Mouse (Mus musculus) small intestine, adult 2 months (tissue): ENCODE results near the gene Rnase10. TPM values are rescaled to one million over a fixed set of nuclear protein-coding genes. Genes with fewer than 3 reads are reported as not detected.
"Not testable (repeated sequence)": the region's sequence is repeated elsewhere in the genome, so short reads cannot be mapped to it uniquely, and the experiment has no call there.

Experiments used
- H3K27ac ChIP-seq: fragments of 200-500 bp; 2 replicates; pipeline ENCODE4 v1.5.1; 2012; ENCODE audit warnings: low read depth, low read length, control low read depth, inconsistent platforms; ENCODE audit not compliant: insufficient read depth
- H3K27me3 ChIP-seq: fragments of 200-500 bp; 2 replicates; pipeline ENCODE4 v1.6.1; 2012; ENCODE audit warnings: mild to moderate bottlenecking, moderate library complexity, low read length, inconsistent platforms; ENCODE audit not compliant: control insufficient read depth, insufficient read depth
- H3K36me3 ChIP-seq: fragments of 200-500 bp; 2 replicates; pipeline ENCODE4 v1.6.1; 2012; ENCODE audit warnings: mild to moderate bottlenecking, low read length, control low read depth, inconsistent platforms; ENCODE audit not compliant: control insufficient read depth, insufficient read depth
- H3K4me1 ChIP-seq: fragments of 200-500 bp; 2 replicates; pipeline ENCODE4 v1.6.1; 2012; ENCODE audit warnings: low read length, inconsistent platforms, mixed read lengths; ENCODE audit not compliant: control insufficient read depth, insufficient read depth, insufficient read length
- H3K4me3 ChIP-seq: fragments of 200-500 bp; 2 replicates; pipeline ENCODE4 v1.5.1; 2012; ENCODE audit warnings: low read depth, mild to moderate bottlenecking, control low read depth, inconsistent platforms, low read length, moderate library complexity
- CTCF ChIP-seq: fragments of 200-500 bp; IDR thresholded peaks from 2 replicates; pipeline ENCODE4 v1.5.1; 2012; ENCODE audit warnings: low read depth, mild to moderate bottlenecking, control low read depth, inconsistent platforms, low read length, moderate library complexity, mixed read lengths; ENCODE audit not compliant: insufficient replicate concordance, insufficient read length; ENCODE audit errors: extremely low read depth
- POLR2A ChIP-seq: fragments of 200-500 bp; IDR thresholded peaks from 2 replicates; pipeline ENCODE4 v1.6.1; 2012; ENCODE audit warnings: low read depth, mild to moderate bottlenecking, control low read depth, inconsistent platforms, low read length, moderate library complexity
- WGBS: fragments of 180-500 bp; shearing (Covaris S2); methylation state at CpG from one replicate; pipeline ENCODE4 v1.1.7; 2018; 5-methylcytosine and 5-hydroxymethylcytosine counted together
- polyA plus RNA-seq: library from polyadenylated mRNA; depleted of rRNA; stranded (reverse); fragments of >200 nt; gene quantifications from 2 replicates; pipeline ENCODE4 v1.2.3, GENCODE M21; 2012; rRNA removed

The Rnase10 gene
- polyA plus RNA-seq, result not detected in 2 replicates

DNA sequence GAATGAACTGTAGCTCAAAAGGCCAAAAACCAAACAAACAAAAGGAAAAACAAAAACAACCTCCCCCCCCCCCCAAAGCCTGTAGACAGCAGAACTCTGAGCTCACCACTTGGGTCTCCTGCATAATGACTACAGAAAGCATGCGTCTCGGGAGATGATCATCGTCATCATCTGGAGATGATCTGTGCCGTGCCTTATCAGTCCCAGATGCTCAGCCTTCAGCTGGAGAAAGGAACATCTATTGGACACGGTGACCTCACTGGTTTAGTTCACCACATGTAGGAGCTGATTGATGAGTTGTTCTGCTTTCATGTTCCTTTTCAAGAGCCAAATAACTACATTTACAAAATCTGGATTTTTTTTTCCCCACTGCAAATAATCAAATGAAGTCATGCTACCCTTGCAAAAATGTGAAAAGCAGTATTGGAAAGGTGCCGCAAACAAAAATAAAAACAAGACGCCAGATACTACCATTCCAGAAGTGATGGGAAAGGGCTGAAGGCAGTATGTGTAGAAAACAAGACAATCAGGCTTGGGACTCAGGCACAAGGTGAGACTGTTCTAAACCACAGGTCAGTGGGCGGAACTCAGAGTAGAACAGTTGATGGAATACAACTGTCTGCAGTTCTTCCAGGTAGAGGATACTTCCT is at the start of gene Rnase10:
Gene Rnase10, plus strand, starts transcription at position 600 of the 650 bp plus-strand sequence.
- Histone ChIP-seq H3K27me3 (no peaks in the 10 kb centered on the region), H3K36me3 (no peaks in the 10 kb centered on the region), H3K27ac (peak within 1 kb of the TSS; percentile 88), H3K4me1 (peaks cover 2% of the 10 kb centered on the region), H3K4me3 (no peak within 1 kb of the TSS)
- 85% methylated on average over 8 of the region's 8 CpGs for WGBS
- no peak for TF ChIP-seq POLR2A
- no peak for TF ChIP-seq CTCF

DNA sequence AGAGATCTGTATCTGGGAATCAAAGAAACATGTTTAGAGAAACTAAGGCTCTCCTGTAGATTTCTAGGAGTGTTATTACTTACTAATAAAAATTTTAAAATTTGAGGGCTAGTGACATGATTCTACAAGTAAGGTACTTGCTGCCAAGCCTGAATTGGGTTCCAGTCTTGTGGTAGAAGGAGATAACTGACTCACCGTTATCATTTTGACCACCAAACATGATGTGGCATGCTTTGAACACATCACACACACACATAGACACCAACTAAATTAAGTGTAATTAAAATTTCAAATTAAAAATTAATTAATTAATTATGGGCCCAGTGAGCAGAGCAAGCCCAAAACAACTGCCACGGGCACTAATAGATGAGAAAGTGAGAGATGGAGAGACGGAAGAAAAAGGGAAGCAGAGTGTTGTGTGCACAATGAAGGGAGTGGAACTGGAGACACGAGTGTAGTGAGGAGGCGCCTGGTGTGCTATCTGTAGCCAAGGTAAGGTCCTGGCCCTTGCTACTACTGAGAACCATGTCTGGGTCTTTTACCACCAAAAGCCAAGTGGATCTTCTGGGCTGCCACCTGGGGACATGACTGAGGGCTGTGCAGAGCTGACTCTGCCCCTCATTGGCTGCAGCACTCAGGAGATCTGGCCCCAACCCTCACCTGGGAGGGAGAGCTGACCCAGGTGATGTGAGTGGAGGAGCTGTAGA is 49.1 kb upstream of the Rnase10 start:
- H3K27ac ChIP-seq, H3K4me3 ChIP-seq, H3K4me1 ChIP-seq, H3K36me3 ChIP-seq, H3K27me3 ChIP-seq: not testable (repeated sequence)
- WGBS, result 87% methylated on average over 5 of the region's 5 CpGs

DNA sequence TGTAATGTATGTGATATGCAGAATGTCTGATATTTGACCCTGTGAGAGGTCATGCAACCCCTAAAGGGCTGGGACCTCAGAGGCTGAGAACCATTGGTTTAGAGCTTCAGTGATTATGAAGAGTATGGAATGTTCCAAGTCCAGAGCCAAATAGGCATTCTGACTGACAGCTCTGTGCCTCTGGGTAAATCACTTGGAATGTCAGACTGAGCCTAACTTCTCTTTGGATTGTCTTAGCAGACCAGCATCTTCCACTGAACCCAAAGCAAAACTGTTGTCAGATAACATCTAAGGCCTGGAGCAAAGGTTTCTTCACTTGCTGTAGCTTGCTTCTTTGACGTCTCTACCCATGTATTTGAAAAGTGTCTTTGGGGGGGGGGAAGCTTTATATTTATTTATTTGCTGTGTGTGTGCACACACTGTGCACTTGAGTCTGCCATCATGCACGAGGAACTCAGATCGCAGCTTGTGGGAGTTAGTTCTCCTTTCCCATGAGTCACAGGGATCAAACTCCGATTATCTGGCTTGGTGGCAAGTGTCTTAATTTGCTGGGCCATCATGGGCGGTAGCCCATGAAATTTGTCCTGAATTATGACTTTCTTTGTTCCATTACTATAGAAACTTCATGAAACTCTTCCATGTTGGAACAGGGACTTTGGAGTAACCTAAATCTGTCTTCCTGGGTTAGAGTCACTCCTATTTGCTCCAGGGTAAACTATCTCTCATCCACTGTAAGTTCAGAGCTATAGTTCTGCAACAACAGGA is 39.2 kb upstream of the Rnase10 start:
- H3K27ac ChIP-seq, result no peak overlapping the region
- TF ChIP-seq CTCF (no peak), POLR2A (no peak)
- H3K4me3 ChIP-seq, result no peak overlapping the region
- H3K36me3 ChIP-seq, result peaks cover 13% of the 10 kb centered on the region
- no peaks in the 10 kb centered on the region; the same call in 1 of the 2 replicates for H3K4me1 ChIP-seq
- H3K27me3 ChIP-seq, result no peaks in the 10 kb centered on the region
- WGBS, result 62% methylated on average over 5 of the region's 5 CpGs

- WGBS, result 20% methylated on average over 1 of the region's 1 CpGs
- no peak for TF ChIP-seq POLR2A
- no peak for TF ChIP-seq CTCF
Observed at GRCm38 (mm10) chr14:50969041-50969440, 38.5 kb upstream of the Rnase10 start.

GRCm38 (mm10) chr14:50969558-50970544 is 37.7 kb upstream of the Rnase10 start:
- Histone ChIP-seq H3K36me3 (peaks cover 3% of the 10 kb centered on the region; the same call in 1 of the 2 replicates), H3K27ac (no peak overlapping the region), H3K4me3 (no peak overlapping the region), H3K27me3 (no peaks in the 10 kb centered on the region), H3K4me1 (no peaks in the 10 kb centered on the region; the same call in 1 of the 2 replicates)
- WGBS, result 67% methylated on average over 12 of the region's 12 CpGs
- TF ChIP-seq POLR2A (no peak), CTCF (no peak)

More at GRCm38 (mm10) chr14:50969041-50969440, 38.5 kb upstream of the Rnase10 start:
- no peak overlapping the region for H3K4me3 ChIP-seq
- H3K27ac ChIP-seq, result no peak overlapping the region
- H3K36me3 ChIP-seq, result peaks cover 11% of the 10 kb centered on the region
- H3K27me3 ChIP-seq, result no peaks in the 10 kb centered on the region
- H3K4me1 ChIP-seq, result no peaks in the 10 kb centered on the region; the same call in 1 of the 2 replicates

DNA sequence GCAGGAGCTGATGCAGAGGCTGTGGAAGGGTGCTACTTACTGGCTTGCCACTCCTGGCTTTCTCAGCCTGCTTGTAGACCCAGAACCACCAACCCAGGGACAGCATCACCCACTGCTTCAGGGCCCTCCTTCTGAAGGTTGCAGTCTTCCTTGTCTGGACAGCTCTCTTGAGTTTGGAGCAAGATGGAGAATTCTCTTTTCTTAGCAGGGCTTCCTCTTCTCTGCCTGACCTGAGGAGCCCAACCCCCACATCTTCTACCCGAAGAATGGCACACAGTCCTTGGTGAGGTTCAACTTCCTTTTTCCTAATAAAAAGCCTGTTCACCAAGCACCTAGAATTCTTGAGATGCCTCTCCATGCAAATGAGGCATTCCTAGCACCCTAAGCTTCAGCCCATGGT is 36.7 kb upstream of the Rnase10 start:
- no peak overlapping the region for H3K27ac ChIP-seq
- no peak for TF ChIP-seq POLR2A
- no peak for TF ChIP-seq CTCF
- no peaks in the 10 kb centered on the region; the same call in 1 of the 2 replicates for H3K4me1 ChIP-seq
- no peaks in the 10 kb centered on the region for H3K36me3 ChIP-seq
- WGBS, result 39% methylated on average over 1 of the region's 1 CpGs
- H3K4me3 ChIP-seq, result no peak overlapping the region
- no peaks in the 10 kb centered on the region for H3K27me3 ChIP-seq

DNA sequence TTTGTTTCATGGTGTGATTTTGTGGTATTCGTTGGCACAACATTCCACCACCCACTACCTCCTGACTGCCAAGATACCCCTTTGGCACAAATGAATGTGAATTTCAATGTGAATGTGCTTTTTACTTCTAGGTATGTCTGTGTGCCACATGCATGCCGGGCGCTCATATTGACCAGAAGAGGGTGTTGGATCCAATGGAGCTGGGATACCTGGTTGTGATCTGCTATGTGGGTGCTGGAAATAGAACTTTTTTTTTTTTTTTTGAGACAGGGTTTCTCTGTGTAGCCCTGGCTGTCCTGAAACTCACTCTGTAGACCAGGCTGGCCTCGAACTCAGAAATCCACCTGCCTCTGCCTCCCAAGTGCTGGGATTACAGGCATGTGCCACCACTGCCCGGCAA is 34.5 kb upstream of the Rnase10 start:
- H3K27me3 ChIP-seq, H3K27ac ChIP-seq, H3K36me3 ChIP-seq, H3K4me1 ChIP-seq, H3K4me3 ChIP-seq: not testable (repeated sequence)
- WGBS, result 94% methylated on average over 5 of the region's 5 CpGs
